Mouse (Mus musculus): ENCODE results near the gene Rrp15. TPM values are rescaled to one million over a fixed set of nuclear protein-coding genes. Genes with fewer than 3 reads are reported as not detected.
A peak's percentile ranks its signal among the peaks of the same experiment; 100 is the strongest.

Gene Rrp15
- polyA plus RNA-seq, 1 experiment from 2014 or later, result 62.9 TPM

DNA sequence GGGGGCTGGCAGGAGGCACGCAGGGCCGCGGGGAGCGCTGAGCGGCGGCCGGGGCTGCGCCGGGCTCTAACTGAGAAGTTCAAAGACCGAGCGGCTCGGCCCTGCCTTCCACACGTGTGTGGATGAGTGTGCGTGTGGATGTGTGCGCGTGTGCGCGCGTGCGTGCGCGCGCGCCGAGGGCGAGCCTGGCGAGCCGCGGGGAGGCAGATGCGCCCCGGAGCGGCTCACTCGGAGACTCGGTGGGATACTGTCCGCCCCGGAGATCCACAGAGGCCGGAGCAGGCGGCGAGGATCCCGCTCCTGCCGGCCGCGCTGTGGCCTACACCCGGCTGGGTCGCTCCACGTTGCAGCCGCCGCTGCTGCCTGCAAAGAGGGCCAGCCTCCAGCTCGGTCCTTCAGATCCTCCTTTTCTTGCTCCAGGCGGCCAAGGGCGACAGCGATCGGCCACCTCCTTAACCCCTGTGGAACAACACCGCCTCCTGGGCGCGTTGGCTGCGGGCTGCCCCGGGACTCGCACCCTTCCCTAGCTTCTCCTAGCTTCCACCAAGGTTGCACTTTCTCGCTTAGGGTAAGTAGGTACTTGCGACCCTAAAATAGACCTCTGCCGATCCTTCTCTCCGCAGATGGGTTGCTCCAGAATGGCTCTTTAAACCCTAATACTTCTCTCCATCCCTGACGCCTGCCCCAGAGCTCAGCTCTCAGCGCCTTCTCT, 43.8 kb downstream of the Rrp15 start:
- peaks cover 8% of the 10 kb centered on the region; the same call in 1 of the 2 replicates for H3K4me1 ChIP-seq (ENCODE audit: control insufficient read depth, insufficient read depth, low read length)
- ATAC-seq (ENCODE audit: insufficient number of reproducible peaks, insufficient read depth, low FRiP score, low read depth), result peak; percentile 76
- no peaks in the 10 kb centered on the region for H3K9me3 ChIP-seq (ENCODE audit: control insufficient read depth, low read depth, low read length)
- no peaks in the 10 kb centered on the region for H3K27me3 ChIP-seq (ENCODE audit: control insufficient read depth, insufficient read depth, low read length)
- peak overlapping the region; percentile 59 for H3K4me3 ChIP-seq (ENCODE audit: low read depth, low read length)
- H3K27ac ChIP-seq (ENCODE audit: low read length), result peak overlapping the region; percentile 61; the same call in 1 of the 2 replicates
- WGBS, result under 1% methylated on average over 63 of the region's 65 CpGs
- no peaks in the 10 kb centered on the region for H3K36me3 ChIP-seq (ENCODE audit: control insufficient read depth, insufficient read depth, low read length)
- H3K4me2 ChIP-seq (replicated peaks; ENCODE audit: low read depth, low read length), result peak overlapping the region; percentile 82
- H3K9ac ChIP-seq (replicated peaks; ENCODE audit: low read depth, low read length), result peak overlapping the region; percentile 60

DNA sequence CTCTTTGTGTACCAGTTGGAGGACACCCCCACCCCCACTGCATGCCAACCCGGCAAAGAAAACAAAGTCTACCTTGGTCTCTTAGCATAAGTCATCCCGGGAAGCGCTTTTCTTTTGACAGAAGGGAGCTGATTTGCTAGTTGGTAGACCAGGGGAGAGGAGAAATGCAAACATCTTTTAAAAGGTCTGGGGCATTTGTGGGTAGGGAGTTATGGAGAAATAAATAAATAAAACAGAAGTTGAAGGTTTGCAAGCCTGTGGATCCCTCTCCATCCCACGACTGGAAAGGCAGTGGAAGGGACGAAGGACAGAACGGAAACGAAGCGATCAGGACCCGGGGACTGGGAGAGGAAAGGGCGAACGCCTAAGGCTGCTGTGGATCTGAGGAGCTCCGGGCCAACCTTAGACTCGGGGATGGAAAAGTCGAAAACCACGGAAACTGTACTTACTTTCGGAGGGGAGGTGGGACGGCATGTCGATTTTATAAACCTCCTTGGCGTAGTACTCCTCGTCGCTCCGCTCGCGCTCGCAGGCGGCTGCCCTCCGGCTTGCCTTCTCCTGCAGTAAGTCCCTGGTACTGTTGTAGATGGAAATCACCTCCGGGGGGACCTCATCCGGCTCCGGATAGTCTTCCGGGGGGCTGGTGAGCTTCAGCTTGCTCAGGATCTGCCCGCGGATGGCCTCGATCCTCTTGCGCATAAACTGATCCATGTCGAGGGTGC, 45.0 kb downstream of the Rrp15 start:
- Histone ChIP-seq H3K36me3 (ENCODE audit: control insufficient read depth, insufficient read depth, low read length) (no peaks in the 10 kb centered on the region), H3K27me3 (ENCODE audit: control insufficient read depth, insufficient read depth, low read length) (no peaks in the 10 kb centered on the region), H3K4me3 (ENCODE audit: low read depth, low read length) (peak overlapping the region; percentile 59), H3K9ac (replicated peaks; ENCODE audit: low read depth, low read length) (peak overlapping the region; percentile 60), H3K4me2 (replicated peaks; ENCODE audit: low read depth, low read length) (peak overlapping the region; percentile 82), H3K4me1 (ENCODE audit: control insufficient read depth, insufficient read depth, low read length) (peaks cover 9% of the 10 kb centered on the region; the same call in 1 of the 2 replicates), H3K27ac (ENCODE audit: low read length) (peak overlapping the region; percentile 70; the same call in 1 of the 2 replicates), H3K9me3 (ENCODE audit: control insufficient read depth, low read depth, low read length) (no peaks in the 10 kb centered on the region)
- WGBS, result 0% methylated on average over 36 of the region's 36 CpGs
- ATAC-seq (ENCODE audit: insufficient number of reproducible peaks, insufficient read depth, low FRiP score, low read depth), result no peak

- Histone ChIP-seq H3K36me3 (ENCODE audit: control insufficient read depth, insufficient read depth, low read length) (no peaks in the 10 kb centered on the region), H3K9ac (replicated peaks; ENCODE audit: low read depth, low read length) (peak overlapping the region; percentile 60; the same call in 1 of the 2 replicates), H3K4me3 (ENCODE audit: low read depth, low read length) (peak overlapping the region; percentile 59), H3K9me3 (ENCODE audit: control insufficient read depth, low read depth, low read length) (no peaks in the 10 kb centered on the region), H3K4me2 (replicated peaks; ENCODE audit: low read depth, low read length) (peak overlapping the region; percentile 82), H3K4me1 (ENCODE audit: control insufficient read depth, insufficient read depth, low read length) (peaks cover 11% of the 10 kb centered on the region; the same call in 1 of the 2 replicates), H3K27me3 (ENCODE audit: control insufficient read depth, insufficient read depth, low read length) (no peaks in the 10 kb centered on the region), H3K27ac (ENCODE audit: low read length) (peak overlapping the region; percentile 70; the same call in 1 of the 2 replicates)
- ATAC-seq (ENCODE audit: insufficient number of reproducible peaks, insufficient read depth, low FRiP score, low read depth), result no peak
- under 1% methylated on average over 15 of the region's 15 CpGs for WGBS
Observed at GRCm38 (mm10) chr1:186703256-186703979, 45.7 kb downstream of the Rrp15 start.

DNA sequence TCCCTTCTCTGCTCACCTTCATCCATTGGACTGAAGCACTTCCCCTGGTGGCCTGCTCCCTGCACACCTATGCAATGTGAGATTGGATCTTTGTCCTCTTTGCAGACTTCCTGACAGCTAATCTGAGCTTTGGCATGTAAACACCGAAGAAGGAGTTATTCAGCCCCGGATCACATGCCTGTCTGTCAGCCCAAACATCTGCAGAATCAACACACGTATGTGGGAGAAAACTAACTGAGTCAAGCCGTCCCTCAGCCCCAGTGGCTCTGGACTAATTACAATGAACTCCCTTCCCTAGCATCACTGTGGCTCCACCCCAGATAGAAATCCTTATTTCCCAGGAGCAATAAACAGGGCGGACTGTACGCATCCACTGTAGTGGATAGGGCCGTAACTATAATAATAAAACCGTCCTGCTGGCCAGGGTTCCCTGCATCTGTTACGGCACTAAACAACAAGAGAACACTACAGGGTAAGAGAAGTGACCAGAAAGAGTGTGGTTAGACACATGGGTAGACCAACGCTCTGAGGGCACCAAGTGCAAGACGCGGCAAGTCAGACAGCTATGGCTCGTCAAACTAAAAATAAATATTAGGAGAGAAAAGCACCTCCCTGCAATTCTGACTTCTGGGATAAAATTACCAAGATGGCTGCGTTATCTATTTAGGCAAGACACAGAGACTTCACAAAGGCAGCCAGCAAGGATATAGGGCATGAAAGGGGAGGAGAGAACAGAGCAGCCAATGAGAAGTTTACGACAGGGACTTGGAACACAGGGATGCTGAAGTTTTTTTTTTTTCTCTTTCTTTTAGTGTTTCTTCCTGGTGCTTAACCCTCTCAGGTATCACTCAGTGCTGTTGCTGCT, 46.5 kb downstream of the Rrp15 start:
- no peak overlapping the region for H3K9ac ChIP-seq (replicated peaks; ENCODE audit: low read depth, low read length)
- no peak for ATAC-seq (ENCODE audit: insufficient number of reproducible peaks, insufficient read depth, low FRiP score, low read depth)
- H3K36me3 ChIP-seq (ENCODE audit: control insufficient read depth, insufficient read depth, low read length), result no peaks in the 10 kb centered on the region
- no peaks in the 10 kb centered on the region for H3K9me3 ChIP-seq (ENCODE audit: control insufficient read depth, low read depth, low read length)
- H3K27ac ChIP-seq (ENCODE audit: low read length), result peak overlapping the region; percentile 76
- H3K4me1 ChIP-seq (ENCODE audit: control insufficient read depth, insufficient read depth, low read length), result peaks cover 11% of the 10 kb centered on the region; the same call in 1 of the 2 replicates
- WGBS, result 7% methylated on average over 15 of the region's 15 CpGs
- H3K4me2 ChIP-seq (replicated peaks; ENCODE audit: low read depth, low read length), result peak overlapping the region; percentile 82
- peak overlapping the region; percentile 59 for H3K4me3 ChIP-seq (ENCODE audit: low read depth, low read length)
- no peaks in the 10 kb centered on the region for H3K27me3 ChIP-seq (ENCODE audit: control insufficient read depth, insufficient read depth, low read length)

- 26% methylated on average over 8 of the region's 8 CpGs for WGBS
Observed at GRCm38 (mm10) chr1:186701206-186701905, 47.8 kb downstream of the Rrp15 start.

GRCm38 (mm10) chr1:186700496-186700895, 48.7 kb downstream of the Rrp15 start:
- WGBS, result 82% methylated on average over 3 of the region's 3 CpGs
- ATAC-seq (ENCODE audit: insufficient number of reproducible peaks, insufficient read depth, low FRiP score, low read depth), result no peak
- no peak overlapping the region for H3K27ac ChIP-seq (ENCODE audit: low read length)
- no peaks in the 10 kb centered on the region for H3K27me3 ChIP-seq (ENCODE audit: control insufficient read depth, insufficient read depth, low read length)
- no peak overlapping the region for H3K4me3 ChIP-seq (ENCODE audit: low read depth, low read length)
- H3K4me2 ChIP-seq (replicated peaks; ENCODE audit: low read depth, low read length), result 0 out of 2 replicates have a peak overlapping the region, but pooled peaks have one; percentile 3
- peaks cover 16% of the 10 kb centered on the region; the same call in 1 of the 2 replicates for H3K4me1 ChIP-seq (ENCODE audit: control insufficient read depth, insufficient read depth, low read length)
- H3K9me3 ChIP-seq (ENCODE audit: control insufficient read depth, low read depth, low read length), result no peaks in the 10 kb centered on the region
- no peaks in the 10 kb centered on the region for H3K36me3 ChIP-seq (ENCODE audit: control insufficient read depth, insufficient read depth, low read length)
- no peak overlapping the region for H3K9ac ChIP-seq (replicated peaks; ENCODE audit: low read depth, low read length)

More at GRCm38 (mm10) chr1:186701206-186701905, 47.8 kb downstream of the Rrp15 start:
- H3K4me1 ChIP-seq (ENCODE audit: control insufficient read depth, insufficient read depth, low read length), result peaks cover 11% of the 10 kb centered on the region; the same call in 1 of the 2 replicates
- peak overlapping the region; percentile 23; the same call in 1 of the 2 replicates for H3K4me2 ChIP-seq (replicated peaks; ENCODE audit: low read depth, low read length)
- H3K27ac ChIP-seq (ENCODE audit: low read length), result no peak overlapping the region
- no peaks in the 10 kb centered on the region for H3K27me3 ChIP-seq (ENCODE audit: control insufficient read depth, insufficient read depth, low read length)
- H3K36me3 ChIP-seq (ENCODE audit: control insufficient read depth, insufficient read depth, low read length), result no peaks in the 10 kb centered on the region
- H3K4me3 ChIP-seq (ENCODE audit: low read depth, low read length), result no peak overlapping the region; the same call in 1 of the 2 replicates
- ATAC-seq (ENCODE audit: insufficient number of reproducible peaks, insufficient read depth, low FRiP score, low read depth), result no peak
- no peaks in the 10 kb centered on the region for H3K9me3 ChIP-seq (ENCODE audit: control insufficient read depth, low read depth, low read length)
- no peak overlapping the region for H3K9ac ChIP-seq (replicated peaks; ENCODE audit: low read depth, low read length)

- Histone ChIP-seq H3K27me3 (ENCODE audit: control insufficient read depth, insufficient read depth, low read length) (no peaks in the 10 kb centered on the region), H3K4me3 (ENCODE audit: low read depth, low read length) (no peak overlapping the region), H3K9me3 (ENCODE audit: control insufficient read depth, low read depth, low read length) (no peaks in the 10 kb centered on the region), H3K9ac (replicated peaks; ENCODE audit: low read depth, low read length) (no peak overlapping the region), H3K27ac (ENCODE audit: low read length) (no peak overlapping the region), H3K4me2 (replicated peaks; ENCODE audit: low read depth, low read length) (no peak overlapping the region), H3K4me1 (ENCODE audit: control insufficient read depth, insufficient read depth, low read length) (peaks cover 19% of the 10 kb centered on the region; the same call in 1 of the 2 replicates), H3K36me3 (ENCODE audit: control insufficient read depth, insufficient read depth, low read length) (no peaks in the 10 kb centered on the region)
- no peak for ATAC-seq (ENCODE audit: insufficient number of reproducible peaks, insufficient read depth, low FRiP score, low read depth)
- 76% methylated on average over 15 of the region's 15 CpGs for WGBS
Observed at GRCm38 (mm10) chr1:186698583-186699338, 50.4 kb downstream of the Rrp15 start.

Data from stomach, embryonic 14.5 days (tissue).